Comparison of ENCODE assay signal across 24 mouse cellular contexts in the genomic region with DNA sequence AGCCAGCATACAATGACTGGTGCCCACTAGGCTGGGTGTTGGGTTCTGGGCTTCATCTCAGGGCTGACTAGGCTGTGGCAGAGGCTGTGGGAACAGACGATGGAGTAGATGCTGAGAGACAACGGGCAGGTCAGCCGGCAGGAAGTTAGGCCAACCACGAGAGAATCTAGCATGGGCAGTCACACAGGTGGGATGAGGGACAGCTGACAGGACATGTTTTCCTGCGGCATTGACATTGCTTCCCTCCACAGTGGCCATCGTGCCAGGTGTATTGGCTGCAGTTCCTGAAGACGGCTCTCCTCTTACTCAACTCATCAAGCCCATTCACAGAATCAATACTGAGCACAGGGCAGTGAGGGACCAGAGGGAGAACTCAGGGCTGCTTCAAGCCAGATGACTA. TPM values are rescaled to one million over a fixed set of nuclear protein-coding genes. Genes with fewer than 3 reads are reported as not detected.
DNase-seq lines count a peak whose midpoint lies in the region; ATAC-seq and TF ChIP-seq lines count a peak whose summit lies in the region.
"Had no signal": no experiment of that assay in that cellular context is flagged by ENCODE, and none has a peak within 500 bp of the region (broad histone marks: within the 10 kb centered on the region; RNA-seq: fewer than 3 reads in every experiment).

No protein-coding gene starts in this region.

- H3K36me3 ChIP-seq in heart, embryonic 11.5 days (ENCODE audit: control insufficient read depth, insufficient read depth, low read length), result no peaks in the 10 kb centered on the region
- peaks cover 4% of the 10 kb centered on the region for H3K36me3 ChIP-seq in liver, postnatal 0 days (replicated peaks; ENCODE audit: insufficient read depth, low read length)
- H3K36me3 ChIP-seq: embryonic facial prominence, embryonic 10.5 days; embryonic facial prominence, embryonic 12.5 days; forebrain, embryonic 15.5 days; G1E had no signal

- no peak overlapping the region for H3K4me2 ChIP-seq in heart, embryonic 11.5 days
- H3K4me2 ChIP-seq in liver, postnatal 0 days (ENCODE audit: low read depth, low read length), result no peak overlapping the region
- H3K4me2 ChIP-seq: embryonic facial prominence, embryonic 12.5 days; forebrain, embryonic 13.5 days; forebrain, embryonic 15.5 days had no signal

- peaks cover 46% of the 10 kb centered on the region for H3K4me1 ChIP-seq in cerebellum, adult 2 months (ENCODE audit: control insufficient read depth, insufficient read depth, low read length)
- H3K4me1 ChIP-seq in heart, embryonic 11.5 days (ENCODE audit: control insufficient read depth, insufficient read depth, low read length), result peaks cover under 1% of the 10 kb centered on the region; the same call in 1 of the 2 replicates
- H3K4me1 ChIP-seq in liver, postnatal 0 days (ENCODE audit: insufficient read depth), result peaks cover 8% of the 10 kb centered on the region
- H3K4me1 ChIP-seq: embryonic facial prominence, embryonic 12.5 days; forebrain, embryonic 13.5 days; forebrain, embryonic 15.5 days had no signal

- H3K4me3 ChIP-seq in cerebellum, adult 2 months (replicated peaks; ENCODE audit: insufficient read depth, low read depth, low read length), result no peak overlapping the region
- H3K4me3 ChIP-seq in heart, embryonic 11.5 days (ENCODE audit: low read depth, low read length), result no peak overlapping the region
- H3K4me3 ChIP-seq in liver, postnatal 0 days (ENCODE audit: low read depth, low read length), result no peak overlapping the region
- H3K4me3 ChIP-seq: embryonic facial prominence, embryonic 10.5 days; embryonic facial prominence, embryonic 12.5 days; forebrain, embryonic 13.5 days; forebrain, embryonic 15.5 days had no signal

- TF ChIP-seq EP300 in liver, postnatal 0 days (IDR thresholded peaks at IDR 0.05; ENCODE audit: low read depth), result no peak

- DNase-seq in cerebellum, adult 2 months, result peak in 1 of 2 experiments; percentile 37
- no peak for DNase-seq in cerebellum, adult 11-12 months
- DNase-seq in heart, adult 11 months, result peak; percentile 83
- DNase-seq in liver, postnatal 0 days, result no peak
- no peak for DNase-seq in liver
- DNase-seq in natural killer cell, adult 2 months (ENCODE audit: low spot score in 2 of 2), result peak; percentile 5 to 10
- DNase-seq: adrenal gland, adult 8-10 months; adrenal gland, postnatal 14 days; adrenal gland, postnatal 36 days; B cell, adult 2 months; cerebellum, adult 9-11 months; forebrain, postnatal 0 days had no signal

- no peak for TF ChIP-seq CTCF in cerebellum, adult 2 months (IDR thresholded peaks at IDR 0.05; ENCODE audit: borderline replicate concordance, insufficient read depth, low read depth, low read length)
- TF ChIP-seq CTCF in liver, postnatal 0 days (IDR thresholded peaks at IDR 0.05; ENCODE audit: low read depth), result no peak

- no peak for TF ChIP-seq POLR2A in cerebellum, adult 2 months (IDR thresholded peaks at IDR 0.05; ENCODE audit: borderline replicate concordance, insufficient read depth, low read length)

- H3K9ac ChIP-seq in heart, embryonic 11.5 days (ENCODE audit: low read depth, low read length), result no peak overlapping the region
- H3K9ac ChIP-seq in liver, postnatal 0 days (replicated peaks), result peak overlapping the region; percentile 26; the same call in 1 of the 2 replicates
- H3K9ac ChIP-seq: embryonic facial prominence, embryonic 12.5 days; forebrain, embryonic 13.5 days; forebrain, embryonic 15.5 days; forebrain, postnatal 0 days had no signal

- no peaks in the 10 kb centered on the region for H3K9me3 ChIP-seq in heart, embryonic 11.5 days (replicated peaks; ENCODE audit: control insufficient read depth, low read length)
- H3K9me3 ChIP-seq in liver, postnatal 0 days (ENCODE audit: low read length), result no peaks in the 10 kb centered on the region
- H3K9me3 ChIP-seq: embryonic facial prominence, embryonic 10.5 days; embryonic facial prominence, embryonic 12.5 days; forebrain, embryonic 13.5 days; forebrain, embryonic 15.5 days had no signal

- no peaks in the 10 kb centered on the region for H3K27me3 ChIP-seq in cerebellum, adult 2 months (ENCODE audit: control insufficient read depth, insufficient read depth, low read length)
- no peaks in the 10 kb centered on the region for H3K27me3 ChIP-seq in heart, embryonic 11.5 days (ENCODE audit: control insufficient read depth, insufficient read depth, low read length)
- H3K27me3 ChIP-seq in liver, postnatal 0 days (ENCODE audit: insufficient read depth, low read length), result no peaks in the 10 kb centered on the region
- H3K27me3 ChIP-seq: embryonic facial prominence, embryonic 12.5 days; forebrain, embryonic 13.5 days; forebrain, embryonic 15.5 days; Patski had no signal

- no peak for ATAC-seq in heart, embryonic 11.5 days (replicated peaks; ENCODE audit: insufficient number of reproducible peaks, low FRiP score, low TSS enrichment)
- ATAC-seq in liver, postnatal 0 days, result peak; percentile 18; the same call in 1 of the 2 replicates
- ATAC-seq: activated CD4-positive, CD25-positive, alpha-beta regulatory T cell, adult 4 months; CD4-positive, CD25-positive, alpha-beta regulatory T cell, adult 4 months; forebrain, embryonic 13.5 days; forebrain, embryonic 15.5 days; forebrain, postnatal 0 days; Patski had no signal

- peak overlapping the region; percentile 17 for H3K27ac ChIP-seq in cerebellum, adult 2 months (ENCODE audit: insufficient read depth, low read length)
- H3K27ac ChIP-seq in heart, embryonic 11.5 days (ENCODE audit: low read depth, low read length), result no peak overlapping the region
- peak overlapping the region; percentile 79 for H3K27ac ChIP-seq in liver, postnatal 0 days (ENCODE audit: low read depth)
- H3K27ac ChIP-seq: embryonic facial prominence, embryonic 10.5 days; embryonic facial prominence, embryonic 12.5 days; forebrain, embryonic 13.5 days; forebrain, embryonic 15.5 days had no signal

- WGBS in cerebellum, adult 2 months, result 17% methylated on average over 7 of the region's 7 CpGs
- 83% methylated on average over 7 of the region's 7 CpGs for WGBS in heart, embryonic 11.5 days (ENCODE audit: insufficient replicate concordance)
- 68% methylated on average over 7 of the region's 7 CpGs for WGBS in liver, postnatal 0 days (ENCODE audit: insufficient replicate concordance)

RNA-seq across cellular contexts. Expression of gene Gm11985, which starts 40.4 kb away (rescaled TPM):
- not detected in 2 replicates for polyA plus RNA-seq in cerebellum, adult 2 months (2012; rRNA removed)
- not detected in 2 replicates for polyA plus RNA-seq in heart, embryonic 11.5 days (2014; fragmentation: Nextera tagmentation; extraction: Ambion mirVana)
- 0.11 TPM in 2 replicates for polyA plus RNA-seq in liver, postnatal 0 days (2015; fragmentation: Nextera tagmentation; extraction: Ambion mirVana)
- polyA plus RNA-seq: activated CD4-positive, CD25-positive, alpha-beta regulatory T cell, adult 4 months; CD4-positive, CD25-positive, alpha-beta regulatory T cell, adult 4 months; cortical plate, adult 2 months; embryonic facial prominence, embryonic 12.5 days; embryonic facial prominence, embryonic 14.5 days; forebrain, embryonic 11.5 days; forebrain, embryonic 13.5 days; forebrain, embryonic 15.5 days; forebrain, postnatal 0 days; G1E; Patski had no signal

RNA-seq across cellular contexts. Expression of gene Igfbp1, which starts 49.6 kb away (rescaled TPM):
- polyA plus RNA-seq in cerebellum, adult 2 months (2012; rRNA removed), result 1.1 and 1.3 TPM in 2 replicates
- 0.27 TPM in 1 of 2 replicates, not detected in the other for polyA plus RNA-seq in heart, embryonic 11.5 days (2014; fragmentation: Nextera tagmentation; extraction: Ambion mirVana)
- polyA plus RNA-seq in liver, postnatal 0 days (2015; fragmentation: Nextera tagmentation; extraction: Ambion mirVana), result 1,301 and 1,767 TPM in 2 replicates
- polyA plus RNA-seq: activated CD4-positive, CD25-positive, alpha-beta regulatory T cell, adult 4 months; CD4-positive, CD25-positive, alpha-beta regulatory T cell, adult 4 months; forebrain, postnatal 0 days; G1E had no signal

Comparison
In these comparisons a context has a peak if more than half of its experiments do, and no peak if none do; other contexts are left out.
1. DNase-seq: peak in heart, adult 11 months (single experiment) and natural killer cell, adult 2 months (2 of 2); none in cerebellum, adult 11-12 months (single experiment), liver, postnatal 0 days (single experiment) and liver (single experiment).
2. RNA of gene Igfbp1, which starts 49.6 kb away (polyA plus RNA-seq): 1,301 to 1,767 TPM in liver, postnatal 0 days; 1.1 to 1.3 TPM in cerebellum, adult 2 months and 0.27 TPM in heart, embryonic 11.5 days; every median in the first group is over 100 times any median in the second.